Mouse (Mus musculus): ENCODE data around the gene Ntm. TPM values are rescaled to one million over a fixed set of nuclear protein-coding genes. Genes with fewer than 3 reads are reported as not detected.

Gene Ntm
- total and polyA plus RNA-seq, 3 experiments, result not detected

DNA sequence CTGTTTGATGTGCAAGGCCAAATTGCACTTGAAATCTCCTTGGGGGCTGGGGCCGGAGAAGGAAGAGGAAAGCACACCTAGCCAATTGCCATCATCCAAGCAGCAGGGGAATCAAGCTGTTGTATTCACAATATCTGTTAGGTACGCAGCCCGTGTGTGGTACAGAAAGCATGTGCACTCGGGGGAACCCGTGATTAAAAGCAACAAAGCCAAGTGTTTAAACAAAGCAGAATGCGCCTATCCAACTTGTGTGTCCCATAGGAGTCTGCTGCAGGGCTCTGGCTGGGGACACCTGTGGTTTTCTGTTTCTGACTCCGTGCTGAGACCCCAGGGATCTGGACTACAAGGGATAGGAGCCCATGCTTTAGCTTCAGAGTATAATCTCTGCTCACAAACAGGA lies 428.6 kb downstream of the Ntm start:
- H3K36me3 ChIP-seq (ENCODE audit: control insufficient read depth in 1 of 2, insufficient read depth in 2 of 2, low read length in 2 of 2), result no peaks in the 10 kb centered on the region
- TF ChIP-seq POLR2A (IDR thresholded peaks at IDR 0.05; ENCODE audit: control insufficient read depth in 1 of 2, insufficient read depth in 1 of 2, low read depth in 1 of 2, low read length in 2 of 2, poor library complexity in 1 of 2), result no peak
- TF ChIP-seq MAX (IDR thresholded peaks at IDR 0.05; ENCODE audit: low read length), result no peak
- no peak for TF ChIP-seq ZNF384 (IDR thresholded peaks at IDR 0.05; ENCODE audit: low read depth, low read length)
- TF ChIP-seq SMC3 (IDR thresholded peaks at IDR 0.05; ENCODE audit: low read depth, low read length), result no peak
- TF ChIP-seq MYB (IDR thresholded peaks at IDR 0.05; ENCODE audit: low read depth, low read length), result no peak
- H3K4me1 ChIP-seq (ENCODE audit: control insufficient read depth in 1 of 2, insufficient read depth in 2 of 2, low read length in 2 of 2), result no peaks in the 10 kb centered on the region

DNA sequence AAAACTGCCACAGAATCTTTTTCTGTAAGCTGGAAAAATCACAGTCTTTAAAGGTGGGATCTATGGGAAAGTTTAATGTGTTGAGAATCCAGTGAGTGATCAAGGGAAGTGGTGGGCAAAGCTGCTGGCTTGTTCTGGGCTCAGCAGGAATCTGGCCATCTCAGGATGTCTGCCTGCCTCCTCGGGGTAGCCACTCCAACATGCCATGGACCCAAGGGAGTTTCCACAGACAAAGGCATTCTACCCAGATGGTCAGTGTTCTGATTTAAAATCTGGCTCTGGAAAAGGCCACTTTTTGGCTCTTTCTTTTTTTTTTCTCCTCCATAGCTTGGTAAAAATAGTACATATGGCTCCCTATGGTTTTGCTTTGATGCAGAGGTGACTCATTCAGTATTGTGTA lies 429.4 kb downstream of the Ntm start:
- no peak overlapping the region for H3K27ac ChIP-seq (ENCODE audit: control insufficient read depth, low read depth, low read length)

More for the DNA sequence above, 428.6 kb downstream of the Ntm start:
- H3K27me3 ChIP-seq (ENCODE audit: control insufficient read depth in 1 of 2, insufficient read depth in 2 of 2, low read length in 2 of 2), result no peaks in the 10 kb centered on the region
- H3K9me3 ChIP-seq (replicated peaks; ENCODE audit: insufficient read depth, low read length), result no peaks in the 10 kb centered on the region
- no peak overlapping the region for H3K9ac ChIP-seq (ENCODE audit: control insufficient read depth, low read depth, low read length, poor library complexity, severe bottlenecking)
- no peak overlapping the region for H3K4me3 ChIP-seq (ENCODE audit: control insufficient read depth in 1 of 2, insufficient read depth in 1 of 2, low read depth in 2 of 2, low read length in 2 of 2)
- H3K79me2 ChIP-seq (ENCODE audit: control insufficient read depth, insufficient read depth, low read length, poor library complexity), result no peaks in the 10 kb centered on the region
- H3K27ac ChIP-seq (ENCODE audit: control insufficient read depth, low read depth, low read length), result no peak overlapping the region
- no peak for DNase-seq (ENCODE audit: low read depth, low spot score)

DNA sequence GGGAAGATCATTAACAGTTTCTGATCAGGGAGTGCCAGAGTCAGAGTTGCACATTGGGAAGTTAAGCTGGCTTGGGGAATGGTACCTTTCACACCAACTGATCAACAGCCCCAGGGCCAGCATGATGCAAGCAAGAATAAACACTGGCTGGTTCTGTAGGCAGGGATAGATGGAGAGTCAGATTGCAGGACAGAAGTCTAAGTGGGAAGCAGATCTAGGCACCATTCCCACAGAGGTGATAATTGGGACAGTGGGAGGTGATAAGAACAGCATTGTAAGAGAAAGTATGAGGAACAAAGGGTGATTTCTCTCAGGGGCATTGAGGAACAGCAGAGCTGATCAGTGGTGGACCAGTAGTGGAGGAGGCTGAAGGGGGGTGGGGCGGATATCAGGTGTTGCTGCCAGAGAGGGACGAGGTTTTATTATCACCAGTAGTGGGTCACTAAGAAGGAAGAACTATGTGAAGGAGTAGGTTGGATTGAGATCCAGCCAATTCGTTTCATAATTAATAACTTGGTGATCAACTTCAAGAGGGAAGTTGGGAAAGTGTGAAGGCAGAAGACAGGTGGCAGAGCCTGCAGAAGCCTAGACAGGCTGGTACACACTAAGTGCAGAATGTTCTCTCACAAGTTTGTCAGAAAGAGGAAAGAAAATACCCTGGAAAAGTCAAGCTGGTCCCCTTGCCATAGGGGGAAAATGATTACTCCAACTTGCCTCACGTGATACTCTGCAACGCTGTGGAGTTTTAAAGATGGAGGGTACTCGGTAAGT lies 431.6 kb downstream of the Ntm start:
- H3K9me3 ChIP-seq (replicated peaks; ENCODE audit: insufficient read depth, low read length), result no peaks in the 10 kb centered on the region
- DNase-seq (ENCODE audit: low read depth, low spot score), result no peak
- no peak for TF ChIP-seq ETS1 (IDR thresholded peaks at IDR 0.05; ENCODE audit: low read depth, low read length)
- TF ChIP-seq MAX (IDR thresholded peaks at IDR 0.05; ENCODE audit: low read length), result no peak
- TF ChIP-seq HCFC1 (IDR thresholded peaks at IDR 0.05; ENCODE audit: low read depth, low read length), result no peak
- TF ChIP-seq MEF2A (IDR thresholded peaks at IDR 0.05; ENCODE audit: extremely low read depth, insufficient replicate concordance, low read depth, low read length, poor library complexity, severe bottlenecking), result no peak
- no peak for TF ChIP-seq TAL1 (IDR thresholded peaks at IDR 0.05; ENCODE audit: low read length)
- H3K27me3 ChIP-seq (ENCODE audit: control insufficient read depth in 1 of 2, insufficient read depth in 2 of 2, low read length in 2 of 2), result no peaks in the 10 kb centered on the region
- no peak overlapping the region for H3K4me3 ChIP-seq (ENCODE audit: control insufficient read depth in 1 of 2, insufficient read depth in 1 of 2, low read depth in 2 of 2, low read length in 2 of 2)
- H3K27ac ChIP-seq (ENCODE audit: control insufficient read depth, low read depth, low read length), result no peak overlapping the region
- no peak overlapping the region for H3K9ac ChIP-seq (ENCODE audit: control insufficient read depth, low read depth, low read length, poor library complexity, severe bottlenecking)
- no peaks in the 10 kb centered on the region for H3K36me3 ChIP-seq (ENCODE audit: control insufficient read depth in 1 of 2, insufficient read depth in 2 of 2, low read length in 2 of 2)
- H3K79me2 ChIP-seq (ENCODE audit: control insufficient read depth, insufficient read depth, low read length, poor library complexity), result no peaks in the 10 kb centered on the region
- no peaks in the 10 kb centered on the region for H3K4me1 ChIP-seq (ENCODE audit: control insufficient read depth in 1 of 2, insufficient read depth in 2 of 2, low read length in 2 of 2)

More for the DNA sequence above, 429.4 kb downstream of the Ntm start:
- H3K79me2 ChIP-seq (ENCODE audit: control insufficient read depth, insufficient read depth, low read length, poor library complexity), result no peaks in the 10 kb centered on the region
- TF ChIP-seq POLR2AphosphoS2 (IDR thresholded peaks at IDR 0.05; ENCODE audit: low read length) (no peak), ELF1 (IDR thresholded peaks at IDR 0.05; ENCODE audit: low read depth, low read length) (no peak), MYC (IDR thresholded peaks at IDR 0.05; ENCODE audit: low read depth, low read length) (no peak), CTCF (IDR thresholded peaks at IDR 0.05 in 2 of 3, conservative IDR thresholded peaks at IDR 0.05 in 1 of 3; ENCODE audit: control insufficient read depth in 1 of 3, insufficient read depth in 1 of 3, low read depth in 2 of 3, low read length in 3 of 3, poor library complexity in 1 of 3, severe bottlenecking in 1 of 3) (no peak), MAZ (IDR thresholded peaks at IDR 0.05; ENCODE audit: low read depth, low read length) (no peak), GABPA (IDR thresholded peaks at IDR 0.05; ENCODE audit: low read depth, low read length) (no peak), ZNF384 (IDR thresholded peaks at IDR 0.05; ENCODE audit: low read depth, low read length) (no peak), MAX (IDR thresholded peaks at IDR 0.05; ENCODE audit: low read length) (no peak), RCOR1 (IDR thresholded peaks at IDR 0.05; ENCODE audit: low read depth, low read length) (no peak), MEF2A (IDR thresholded peaks at IDR 0.05; ENCODE audit: extremely low read depth, insufficient replicate concordance, low read depth, low read length, poor library complexity, severe bottlenecking) (no peak), CHD2 (IDR thresholded peaks at IDR 0.05; ENCODE audit: low read length) (no peak), USF2 (IDR thresholded peaks at IDR 0.05; ENCODE audit: borderline replicate concordance in 1 of 2, insufficient read depth in 1 of 2, low read depth in 1 of 2, low read length in 2 of 2) (no peak), USF1 (IDR thresholded peaks at IDR 0.05; ENCODE audit: low read depth, low read length) (no peak), TBP (IDR thresholded peaks at IDR 0.05; ENCODE audit: low read depth, low read length) (no peak), NELFE (IDR thresholded peaks at IDR 0.05; ENCODE audit: low read depth, low read length) (no peak), RAD21 (IDR thresholded peaks at IDR 0.05; ENCODE audit: low read depth, low read length) (no peak), POLR2A (IDR thresholded peaks at IDR 0.05; ENCODE audit: control insufficient read depth in 1 of 2, insufficient read depth in 1 of 2, low read depth in 1 of 2, low read length in 2 of 2, poor library complexity in 1 of 2) (no peak), SMC3 (IDR thresholded peaks at IDR 0.05; ENCODE audit: low read depth, low read length) (no peak)
- DNase-seq (ENCODE audit: low read depth, low spot score), result no peak
- no peak overlapping the region for H3K9ac ChIP-seq (ENCODE audit: control insufficient read depth, low read depth, low read length, poor library complexity, severe bottlenecking)
- H3K4me3 ChIP-seq (ENCODE audit: control insufficient read depth in 1 of 2, insufficient read depth in 1 of 2, low read depth in 2 of 2, low read length in 2 of 2), result no peak overlapping the region
- H3K9me3 ChIP-seq (replicated peaks; ENCODE audit: insufficient read depth, low read length), result no peaks in the 10 kb centered on the region
- H3K27me3 ChIP-seq (ENCODE audit: control insufficient read depth in 1 of 2, insufficient read depth in 2 of 2, low read length in 2 of 2), result no peaks in the 10 kb centered on the region
- H3K4me1 ChIP-seq (ENCODE audit: control insufficient read depth in 1 of 2, insufficient read depth in 2 of 2, low read length in 2 of 2), result no peaks in the 10 kb centered on the region
- no peaks in the 10 kb centered on the region for H3K36me3 ChIP-seq (ENCODE audit: control insufficient read depth in 1 of 2, insufficient read depth in 2 of 2, low read length in 2 of 2)

Measured in MEL (cell line).